Mouse (Mus musculus): Measurements from ENCODE around the gene Spice1.

Gene Spice1

GRCm38 (mm10) chr16:44375459-44375858 lies 28.5 kb downstream of the Spice1 start:
- DNase-seq = no peak

- DNase-seq = no peak
Observed at GRCm38 (mm10) chr16:44380006-44380405, 33.1 kb downstream of the Spice1 start.

GRCm38 (mm10) chr16:44381578-44381977 lies 34.7 kb downstream of the Spice1 start:
- no peak for DNase-seq

GRCm38 (mm10) chr16:44383549-44383948 lies 36.6 kb downstream of the Spice1 start:
- no peak for DNase-seq

GRCm38 (mm10) chr16:44384251-44384650 lies 37.3 kb downstream of the Spice1 start:
- no peak for DNase-seq

- DNase-seq = peak; percentile 78
Observed at GRCm38 (mm10) chr16:44391877-44392548, 45.1 kb downstream of the Spice1 start.

GRCm38 (mm10) chr16:44394577-44395243 lies 47.8 kb downstream of the Spice1 start, which contains the start of gene Cfap44:
Cfap44 (plus strand) TSS chr16:44394796.
- peak; percentile 92 for DNase-seq

GRCm38 (mm10) chr16:44404933-44405332 lies 58.0 kb downstream of the Spice1 start:
- no peak for DNase-seq

- no peak for DNase-seq
Observed at GRCm38 (mm10) chr16:44407211-44407610, 60.3 kb downstream of the Spice1 start.

GRCm38 (mm10) chr16:44408290-44408689 lies 61.4 kb downstream of the Spice1 start:
- DNase-seq = no peak

GRCm38 (mm10) chr16:44410176-44410575 lies 63.3 kb downstream of the Spice1 start:
- no peak for DNase-seq

GRCm38 (mm10) chr16:44417596-44417995 lies 70.7 kb downstream of the Spice1 start:
- peak; percentile 24 for DNase-seq

- no peak for DNase-seq
Observed at GRCm38 (mm10) chr16:44421735-44422134, 74.8 kb downstream of the Spice1 start.

GRCm38 (mm10) chr16:44423499-44423898 lies 76.6 kb downstream of the Spice1 start:
- DNase-seq = peak; percentile 71

- no peak for DNase-seq
Observed at GRCm38 (mm10) chr16:44428456-44428855, 81.5 kb downstream of the Spice1 start.

- DNase-seq = no peak
Observed at GRCm38 (mm10) chr16:44430021-44430420, 83.1 kb downstream of the Spice1 start.

GRCm38 (mm10) chr16:44434931-44435330 lies 88.0 kb downstream of the Spice1 start:
- no peak for DNase-seq

- no peak for DNase-seq
Observed at GRCm38 (mm10) chr16:44435481-44435880, 88.6 kb downstream of the Spice1 start.

Data from layer of hippocampus, adult 9-11 months (tissue).